Mouse (Mus musculus) heart, embryonic 14.5 days (tissue): ENCODE measurements around the gene Tubb2b. TPM values are rescaled to one million over a fixed set of nuclear protein-coding genes. Genes with fewer than 3 reads are reported as not detected.

ENCODE experiments used
- ATAC-seq: fragments of 200-750 bp; cut with Nextera tagmentation; 2 replicates; pipeline ENCODE4 v1.8.0; 2017; ENCODE audit warnings: low read depth, moderate TSS enrichment; ENCODE audit not compliant: insufficient number of reproducible peaks, insufficient read depth, low FRiP score
- H3K27ac ChIP-seq, 2 experiments: fragments of 200-500 bp in 1 of 2; fragments of 300-500 bp in 1 of 2; sonication (generic) in 1 of 2; replicated peaks in 1 of 2; 2 replicates each; pipeline ENCODE4 v1.5.1; 2012 to 2014; ENCODE audit warnings: low read depth in 2 of 2, low read length in 2 of 2, control low read depth in 1 of 2, mild to moderate bottlenecking in 1 of 2, mixed read lengths in 1 of 2; ENCODE audit not compliant: control insufficient read depth in 1 of 2, insufficient read depth in 1 of 2
- H3K27me3 ChIP-seq: fragments of 300-500 bp; sonication (generic); 2 replicates; pipeline ENCODE4 v1.6.1; 2014; ENCODE audit warnings: mild to moderate bottlenecking, low read length, control low read depth; ENCODE audit not compliant: control insufficient read depth, insufficient read depth
- H3K36me3 ChIP-seq: fragments of 300-500 bp; sonication (generic); 2 replicates; pipeline ENCODE4 v1.6.1; 2014; ENCODE audit warnings: mild to moderate bottlenecking, control low read depth, low read length, mixed read lengths; ENCODE audit not compliant: control insufficient read depth, insufficient read depth
- H3K4me1 ChIP-seq, 2 experiments: fragments of 200-500 bp in 1 of 2; fragments of 300-500 bp in 1 of 2; sonication (generic) in 1 of 2; 2 replicates each; pipeline ENCODE4 v1.6.1; 2012 to 2014; ENCODE audit warnings: low read length in 2 of 2, control low read depth in 1 of 2, mixed read lengths in 1 of 2; ENCODE audit not compliant: control insufficient read depth in 2 of 2, insufficient read depth in 2 of 2
- H3K4me2 ChIP-seq: fragments of 300-500 bp; sonication (generic); 2 replicates; pipeline ENCODE4 v1.6.1; 2014; ENCODE audit warnings: mild to moderate bottlenecking, low read length
- H3K4me3 ChIP-seq, 2 experiments: fragments of 200-500 bp in 1 of 2; fragments of 300-500 bp in 1 of 2; sonication (generic) in 1 of 2; 2 replicates each; pipeline ENCODE4 v1.5.1; 2012 to 2014; ENCODE audit warnings: low read length in 2 of 2, mild to moderate bottlenecking in 2 of 2, control low read depth in 1 of 2, low read depth in 1 of 2, moderate library complexity in 1 of 2; ENCODE audit not compliant: control insufficient read depth in 1 of 2, insufficient read depth in 1 of 2
- H3K9ac ChIP-seq: fragments of 300-500 bp; sonication (generic); 2 replicates; pipeline ENCODE4 v1.6.1; 2014; ENCODE audit warnings: mild to moderate bottlenecking, low read length
- H3K9me3 ChIP-seq: fragments of 300-500 bp; sonication (generic); 2 replicates; pipeline ENCODE4 v1.6.1; 2016; ENCODE audit warnings: low read length, control low read depth; ENCODE audit not compliant: control insufficient read depth
- WGBS: fragments of 180-500 bp; shearing (Covaris S2); extraction: QIAGEN DNeasy Blood & Tissue Kit; methylation state at CpG from one replicate; pipeline ENCODE4 v1.1.7; 2014; 5-methylcytosine and 5-hydroxymethylcytosine counted together
- polyA plus RNA-seq: library from polyadenylated mRNA; unstranded; fragments of >200 nt; fragmentation: Nextera tagmentation; extraction: Ambion mirVana; gene quantifications from 2 replicates; pipeline ENCODE4 v1.2.1, GENCODE M21; 2014

Gene Tubb2b
- polyA plus RNA-seq, 1 experiment from 2014 or later = 35.0 TPM

DNA sequence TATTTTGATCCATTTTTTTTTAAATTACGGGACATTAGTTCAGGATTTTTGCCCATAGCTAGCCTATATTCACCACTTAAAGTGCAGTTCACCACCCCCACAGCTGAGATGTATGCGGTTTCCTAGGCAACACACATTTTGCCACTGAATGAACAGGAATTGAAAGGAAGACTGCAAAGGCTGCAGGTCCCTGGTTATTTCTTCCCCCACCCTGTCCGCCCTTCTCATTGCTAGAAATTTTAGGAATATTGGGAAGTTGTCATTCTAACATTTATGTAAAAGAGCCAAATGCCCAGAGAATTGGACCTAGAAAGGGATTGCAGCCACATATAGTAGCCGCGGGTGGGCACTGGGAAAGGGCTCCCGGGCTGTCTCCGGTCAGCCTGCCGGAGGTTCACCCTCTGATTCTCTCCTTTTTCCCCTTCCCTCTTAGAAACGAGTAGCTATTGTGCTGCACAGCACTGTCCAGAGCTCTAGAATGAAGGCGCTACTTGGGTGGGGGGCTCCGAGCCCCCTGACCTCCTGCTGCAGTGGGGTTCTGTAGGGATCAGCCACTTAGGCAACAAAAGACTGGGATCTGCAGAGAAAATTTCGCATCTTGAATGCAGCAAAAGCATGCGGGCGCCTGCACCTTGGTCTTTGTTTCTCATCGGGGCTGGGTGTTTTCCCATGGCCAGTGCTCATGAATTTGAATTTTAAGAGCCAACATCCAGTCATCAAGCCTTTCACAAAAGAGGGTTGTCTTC is 3.2 kb upstream of the Tubb2b start:
- Histone ChIP-seq H3K9ac (peak overlapping the region; percentile 63), H3K4me2 (peak overlapping the region; percentile 89), H3K27me3 (peaks cover 7% of the 10 kb centered on the region; the same call in 1 of the 2 replicates), H3K9me3 (no peaks in the 10 kb centered on the region), H3K27ac (no peak overlapping the region), H3K36me3 (no peaks in the 10 kb centered on the region), H3K4me1 (peaks cover 17 to 28% of the 10 kb centered on the region in 2 experiments), H3K4me3 (peak overlapping the region; percentile 5 to 6; a peak in 2 of 4 replicates)
- 18% methylated on average over 15 of the region's 15 CpGs for WGBS
- no peak for ATAC-seq

- peak overlapping the region in 1 of 2 experiments; percentile 89; a peak in 2 of 4 replicates for H3K27ac ChIP-seq
- no peaks in the 10 kb centered on the region for H3K36me3 ChIP-seq
- 38% methylated on average over 6 of the region's 6 CpGs for WGBS
- peaks cover 7% of the 10 kb centered on the region; the same call in 1 of the 2 replicates for H3K27me3 ChIP-seq
- H3K9me3 ChIP-seq = no peaks in the 10 kb centered on the region
- H3K4me3 ChIP-seq = peak overlapping the region in 1 of 2 experiments; percentile 84; a peak in 3 of 4 replicates
- H3K9ac ChIP-seq = peak overlapping the region; percentile 89
- peaks cover 17 to 28% of the 10 kb centered on the region in 2 experiments for H3K4me1 ChIP-seq
- H3K4me2 ChIP-seq = peak overlapping the region; percentile 89
- ATAC-seq = no peak
Measured at GRCm38 (mm10) chr13:34132875-34133274, 2.6 kb upstream of the Tubb2b start.

GRCm38 (mm10) chr13:34132299-34132698 is 2.0 kb upstream of the Tubb2b start:
- WGBS = 4% methylated on average over 15 of the region's 15 CpGs
- H3K4me1 ChIP-seq = peaks cover 17 to 25% of the 10 kb centered on the region in 2 experiments
- peak overlapping the region; percentile 20 to 84 for H3K4me3 ChIP-seq
- peak overlapping the region; percentile 89 to 91 for H3K27ac ChIP-seq
- H3K9me3 ChIP-seq = no peaks in the 10 kb centered on the region
- peak overlapping the region; percentile 89 for H3K9ac ChIP-seq
- no peaks in the 10 kb centered on the region for H3K36me3 ChIP-seq
- peaks cover 7% of the 10 kb centered on the region; the same call in 1 of the 2 replicates for H3K27me3 ChIP-seq
- ATAC-seq = no peak
- H3K4me2 ChIP-seq = peak overlapping the region; percentile 89

GRCm38 (mm10) chr13:34131708-34132060 is 1.4 kb upstream of the Tubb2b start:
- ATAC-seq = 0 out of 2 replicates have a peak, but pooled peaks have one; percentile 29
- peak overlapping the region; percentile 89 for H3K9ac ChIP-seq
- 3% methylated on average over 10 of the region's 10 CpGs for WGBS

DNA sequence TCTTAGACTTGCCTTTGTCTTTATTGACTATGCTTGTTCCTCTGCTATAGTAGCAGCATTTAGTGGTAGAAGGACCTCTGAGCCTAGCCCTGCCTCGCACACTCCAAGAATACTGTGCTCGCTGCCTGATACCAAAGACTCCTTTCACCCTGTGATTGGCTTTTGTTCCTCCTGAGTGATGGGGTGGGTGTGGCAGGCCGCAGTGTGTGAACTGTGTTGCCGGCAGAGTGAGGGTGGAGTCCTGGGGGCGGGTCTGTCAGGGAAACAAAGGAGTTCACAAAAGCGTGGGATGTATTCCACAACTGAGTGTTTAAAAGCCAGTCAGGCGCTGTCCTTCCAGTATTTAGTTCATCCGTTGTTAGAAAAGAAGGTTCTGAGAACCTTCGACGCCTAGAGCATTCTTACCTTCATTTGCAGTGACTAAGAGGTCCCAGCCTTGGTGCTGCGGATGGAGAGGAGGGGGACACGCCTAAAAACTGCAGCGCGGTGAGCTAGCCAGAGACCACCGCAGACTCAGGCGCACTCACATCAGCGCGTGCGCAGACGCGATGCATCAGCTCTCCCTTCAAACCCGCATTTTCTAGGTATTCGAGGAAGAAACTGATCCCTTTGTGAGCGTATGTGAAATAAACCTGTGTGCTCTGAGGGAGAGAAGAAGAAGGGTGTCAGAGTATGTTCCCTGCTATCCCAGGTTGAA is 893 bp upstream of the Tubb2b start:
- peak overlapping the region; percentile 84 for H3K4me3 ChIP-seq
- H3K27ac ChIP-seq = peak overlapping the region; percentile 89 to 91
- peak; percentile 42 for ATAC-seq
- peaks cover 17 to 25% of the 10 kb centered on the region in 2 experiments for H3K4me1 ChIP-seq
- peaks cover 7% of the 10 kb centered on the region; the same call in 1 of the 2 replicates for H3K27me3 ChIP-seq
- H3K9me3 ChIP-seq = no peaks in the 10 kb centered on the region
- H3K9ac ChIP-seq = peak overlapping the region; percentile 89
- under 1% methylated on average over 24 of the region's 24 CpGs for WGBS
- H3K36me3 ChIP-seq = peaks cover 5% of the 10 kb centered on the region; the same call in 1 of the 2 replicates
- H3K4me2 ChIP-seq = peak overlapping the region; percentile 89

More at GRCm38 (mm10) chr13:34131708-34132060, 1.4 kb upstream of the Tubb2b start:
- peak overlapping the region; percentile 89 for H3K4me2 ChIP-seq
- H3K27ac ChIP-seq = peak overlapping the region; percentile 89 to 91
- H3K36me3 ChIP-seq = peaks cover 1% of the 10 kb centered on the region; the same call in 1 of the 2 replicates
- H3K9me3 ChIP-seq = no peaks in the 10 kb centered on the region
- peak overlapping the region; percentile 84 for H3K4me3 ChIP-seq
- peaks cover 17 to 25% of the 10 kb centered on the region in 2 experiments for H3K4me1 ChIP-seq
- H3K27me3 ChIP-seq = peaks cover 7% of the 10 kb centered on the region; the same call in 1 of the 2 replicates

- Histone ChIP-seq H3K9me3 (no peaks in the 10 kb centered on the region), H3K4me3 (peak overlapping the region; percentile 84), H3K36me3 (peaks cover 5% of the 10 kb centered on the region; the same call in 1 of the 2 replicates), H3K27me3 (peaks cover 7% of the 10 kb centered on the region; the same call in 1 of the 2 replicates), H3K4me1 (peaks cover 17 to 25% of the 10 kb centered on the region in 2 experiments), H3K9ac (peak overlapping the region; percentile 89), H3K27ac (peak overlapping the region; percentile 57 to 89), H3K4me2 (peak overlapping the region; percentile 89)
- ATAC-seq = no peak; the same call in 1 of the 2 replicates
- 1% methylated on average over 31 of the region's 31 CpGs for WGBS
Measured at GRCm38 (mm10) chr13:34129485-34130225, 611 bp downstream of the Tubb2b start.
